Mouse (Mus musculus): ENCODE data around the gene Gck.

GRCm38 (mm10) chr11:5947796-5948195 lies 2.1 kb downstream of the Gck start:
- TF ChIP-seq CTCF (IDR thresholded peaks at IDR 0.05; ENCODE audit: borderline replicate concordance, extremely low read depth, insufficient read depth, insufficient read length), result no peak
- TF ChIP-seq POLR2A (IDR thresholded peaks at IDR 0.05; ENCODE audit: borderline replicate concordance, extremely low read depth, insufficient read depth, insufficient read length, poor library complexity, severe bottlenecking), result no peak

Data from brain, embryonic 14.5 days (tissue).